Mouse (Mus musculus) hindbrain, embryonic 15.5 days (tissue): Measurements from ENCODE around the gene Simc1. TPM values are rescaled to one million over a fixed set of nuclear protein-coding genes. Genes with fewer than 3 reads are reported as not detected.

Experiments used
- ATAC-seq: fragments of 200-750 bp; cut with Nextera tagmentation; 2 replicates; pipeline ENCODE4 v1.8.0; 2017; ENCODE audit warnings: low read depth, moderate number of reproducible peaks, moderate TSS enrichment; ENCODE audit not compliant: low FRiP score
- H3K27ac ChIP-seq: fragments of 300-500 bp; sonication (generic); replicated peaks from 2 replicates; pipeline ENCODE4 v1.5.1; 2015; ENCODE audit warnings: mild to moderate bottlenecking, inconsistent platforms
- H3K27me3 ChIP-seq: fragments of 300-500 bp; sonication (generic); 2 replicates; pipeline ENCODE4 v1.6.1; 2015; ENCODE audit warnings: control low read depth, inconsistent platforms
- H3K36me3 ChIP-seq: fragments of 300-500 bp; sonication (generic); 2 replicates; pipeline ENCODE4 v1.6.1; 2015; ENCODE audit warnings: control low read depth, inconsistent platforms
- H3K4me1 ChIP-seq: fragments of 300-500 bp; sonication (generic); replicated peaks from 2 replicates; pipeline ENCODE4 v1.6.1; 2015; ENCODE audit warnings: control low read depth, inconsistent platforms
- H3K4me2 ChIP-seq: fragments of 300-500 bp; sonication (generic); 2 replicates; pipeline ENCODE4 v1.6.1; 2015; ENCODE audit warnings: moderate library complexity, mild to moderate bottlenecking, inconsistent platforms
- H3K4me3 ChIP-seq: fragments of 300-500 bp; sonication (generic); 2 replicates; pipeline ENCODE4 v1.5.1; 2015; ENCODE audit warnings: mild to moderate bottlenecking, inconsistent platforms
- H3K9ac ChIP-seq: fragments of 300-500 bp; sonication (generic); 2 replicates; pipeline ENCODE4 v1.6.1; 2015; ENCODE audit warnings: inconsistent platforms
- H3K9me3 ChIP-seq: fragments of 300-500 bp; sonication (generic); 2 replicates; pipeline ENCODE4 v1.6.1; 2016; ENCODE audit warnings: control low read depth, inconsistent platforms
- WGBS: fragments of 180-500 bp; shearing (Covaris S2); methylation state at CpG from one replicate; pipeline ENCODE4 v1.1.7; 2015; 5-methylcytosine and 5-hydroxymethylcytosine counted together
- polyA plus RNA-seq: library from polyadenylated mRNA; unstranded; fragments of >200 nt; fragmentation: Nextera tagmentation; extraction: Ambion mirVana; gene quantifications from 2 replicates; pipeline ENCODE4 v1.2.1, GENCODE M21; 2015

The Simc1 gene
- 22.4 and 24.2 TPM in 2 replicates for polyA plus RNA-seq

- peak; percentile 92 for ATAC-seq
- peak within 1 kb of the TSS; percentile 76 for H3K4me2 ChIP-seq
- WGBS, result under 1% methylated on average over 99 of the region's 105 CpGs
Observed at GRCm38 (mm10) chr13:54503604-54504521, at the start of gene Simc1. TSS of gene Simc1 (plus strand) at chr13:54503779.

GRCm38 (mm10) chr13:54457062-54457461 lies 46.5 kb upstream of the Simc1 start:
- Histone ChIP-seq H3K4me2 (no peak overlapping the region), H3K27me3 (no peaks in the 10 kb centered on the region), H3K4me1 (no peaks in the 10 kb centered on the region), H3K9me3 (no peaks in the 10 kb centered on the region), H3K36me3 (peaks cover 58% of the 10 kb centered on the region), H3K27ac (no peak overlapping the region), H3K9ac (no peak overlapping the region), H3K4me3 (no peak overlapping the region)
- WGBS, result 82% methylated on average over 2 of the region's 2 CpGs
- no peak for ATAC-seq

More at GRCm38 (mm10) chr13:54503604-54504521, at the start of gene Simc1:
- no peaks in the 10 kb centered on the region for H3K9me3 ChIP-seq
- H3K9ac ChIP-seq, result peak within 1 kb of the TSS; percentile 83
- H3K4me3 ChIP-seq, result peak within 1 kb of the TSS; percentile 68
- H3K4me1 ChIP-seq, result peaks cover 20% of the 10 kb centered on the region
- peak within 1 kb of the TSS; percentile 78 for H3K27ac ChIP-seq
- no peaks in the 10 kb centered on the region for H3K27me3 ChIP-seq
- H3K36me3 ChIP-seq, result no peaks in the 10 kb centered on the region

- no peak overlapping the region for H3K27ac ChIP-seq
- no peak for ATAC-seq
- 87% methylated on average over 4 of the region's 4 CpGs for WGBS
- no peak overlapping the region for H3K9ac ChIP-seq
- no peaks in the 10 kb centered on the region for H3K4me1 ChIP-seq
- H3K4me3 ChIP-seq, result no peak overlapping the region
- peaks cover 5% of the 10 kb centered on the region; the same call in 1 of the 2 replicates for H3K9me3 ChIP-seq
- H3K4me2 ChIP-seq, result no peak overlapping the region
- peaks cover 78% of the 10 kb centered on the region for H3K36me3 ChIP-seq
- H3K27me3 ChIP-seq, result no peaks in the 10 kb centered on the region
Observed at GRCm38 (mm10) chr13:54459282-54459681, 44.3 kb upstream of the Simc1 start.

GRCm38 (mm10) chr13:54468098-54469011 lies 35.2 kb upstream of the Simc1 start, which contains the start of gene Thoc3:
TSS of gene Thoc3 (minus strand) at chr13:54468849.
- H3K27me3 ChIP-seq, result no peaks in the 10 kb centered on the region
- H3K9me3 ChIP-seq, result peaks cover 6% of the 10 kb centered on the region; the same call in 1 of the 2 replicates
- peaks cover 15% of the 10 kb centered on the region for H3K4me1 ChIP-seq
- peak; percentile 97 for ATAC-seq
- H3K9ac ChIP-seq, result peak within 1 kb of the TSS; percentile 64
- H3K4me3 ChIP-seq, result peak within 1 kb of the TSS; percentile 86
- H3K4me2 ChIP-seq, result peak within 1 kb of the TSS; percentile 90
- WGBS, result under 1% methylated on average over 67 of the region's 67 CpGs
- peak within 1 kb of the TSS; percentile 69 for H3K27ac ChIP-seq
- peaks cover 41% of the 10 kb centered on the region for H3K36me3 ChIP-seq

GRCm38 (mm10) chr13:54469012-54469354 lies 34.6 kb upstream of the Simc1 start:
- Histone ChIP-seq H3K27me3 (no peaks in the 10 kb centered on the region), H3K36me3 (peaks cover 35% of the 10 kb centered on the region), H3K9ac (peak overlapping the region; percentile 64; the same call in 1 of the 2 replicates), H3K27ac (no peak overlapping the region), H3K4me2 (peak overlapping the region; percentile 90), H3K4me3 (peak overlapping the region; percentile 86), H3K9me3 (peaks cover 4% of the 10 kb centered on the region; the same call in 1 of the 2 replicates), H3K4me1 (peaks cover 15% of the 10 kb centered on the region)
- ATAC-seq, result peak; percentile 80
- WGBS, result 19% methylated on average over 4 of the region's 4 CpGs

GRCm38 (mm10) chr13:54471967-54472366 lies 31.6 kb upstream of the Simc1 start:
- ATAC-seq, result no peak
- H3K9ac ChIP-seq, result no peak overlapping the region
- H3K36me3 ChIP-seq, result peaks cover 5% of the 10 kb centered on the region; the same call in 1 of the 2 replicates
- H3K4me2 ChIP-seq, result no peak overlapping the region
- H3K4me1 ChIP-seq, result peaks cover 15% of the 10 kb centered on the region
- H3K27me3 ChIP-seq, result no peaks in the 10 kb centered on the region
- WGBS, result 89% methylated on average over 4 of the region's 4 CpGs
- no peak overlapping the region for H3K4me3 ChIP-seq
- H3K27ac ChIP-seq, result no peak overlapping the region
- no peaks in the 10 kb centered on the region for H3K9me3 ChIP-seq

- no peak overlapping the region for H3K27ac ChIP-seq
- no peak overlapping the region for H3K9ac ChIP-seq
- H3K4me2 ChIP-seq, result no peak overlapping the region
- WGBS, result 76% methylated on average over 2 of the region's 2 CpGs
- no peak for ATAC-seq
- H3K36me3 ChIP-seq, result no peaks in the 10 kb centered on the region
- no peaks in the 10 kb centered on the region for H3K27me3 ChIP-seq
- no peak overlapping the region for H3K4me3 ChIP-seq
- no peaks in the 10 kb centered on the region for H3K4me1 ChIP-seq
- H3K9me3 ChIP-seq, result no peaks in the 10 kb centered on the region
Observed at GRCm38 (mm10) chr13:54474996-54475395, 28.6 kb upstream of the Simc1 start.

- H3K4me3 ChIP-seq, result no peak overlapping the region
- no peak overlapping the region for H3K9ac ChIP-seq
- WGBS, result 84% methylated on average over 5 of the region's 5 CpGs
- no peaks in the 10 kb centered on the region for H3K36me3 ChIP-seq
- H3K27me3 ChIP-seq, result no peaks in the 10 kb centered on the region
- H3K9me3 ChIP-seq, result no peaks in the 10 kb centered on the region
- ATAC-seq, result no peak
- H3K27ac ChIP-seq, result no peak overlapping the region
- no peaks in the 10 kb centered on the region for H3K4me1 ChIP-seq
- H3K4me2 ChIP-seq, result no peak overlapping the region
Observed at GRCm38 (mm10) chr13:54475702-54476101, 27.9 kb upstream of the Simc1 start.

- 71% methylated on average over 3 of the region's 3 CpGs for WGBS
- Histone ChIP-seq H3K27me3 (no peaks in the 10 kb centered on the region), H3K4me3 (no peak overlapping the region), H3K36me3 (no peaks in the 10 kb centered on the region), H3K4me1 (no peaks in the 10 kb centered on the region), H3K9me3 (no peaks in the 10 kb centered on the region), H3K9ac (no peak overlapping the region), H3K27ac (no peak overlapping the region), H3K4me2 (no peak overlapping the region)
- ATAC-seq, result no peak
Observed at GRCm38 (mm10) chr13:54479286-54479685, 24.3 kb upstream of the Simc1 start.

- no peaks in the 10 kb centered on the region for H3K36me3 ChIP-seq
- ATAC-seq, result no peak
- no peak overlapping the region for H3K4me2 ChIP-seq
- no peak overlapping the region for H3K4me3 ChIP-seq
- no peak overlapping the region for H3K27ac ChIP-seq
- WGBS, result 85% methylated on average over 14 of the region's 14 CpGs
- H3K27me3 ChIP-seq, result no peaks in the 10 kb centered on the region
- no peaks in the 10 kb centered on the region for H3K9me3 ChIP-seq
- H3K9ac ChIP-seq, result no peak overlapping the region
- no peaks in the 10 kb centered on the region for H3K4me1 ChIP-seq
Observed at GRCm38 (mm10) chr13:54481498-54481897, 22.1 kb upstream of the Simc1 start.

- Histone ChIP-seq H3K4me1 (no peaks in the 10 kb centered on the region), H3K27me3 (no peaks in the 10 kb centered on the region), H3K9ac (no peak overlapping the region), H3K36me3 (no peaks in the 10 kb centered on the region), H3K27ac (no peak overlapping the region), H3K9me3 (no peaks in the 10 kb centered on the region), H3K4me2 (no peak overlapping the region), H3K4me3 (no peak overlapping the region)
- WGBS, result 79% methylated on average over 5 of the region's 5 CpGs
- ATAC-seq, result no peak
Observed at GRCm38 (mm10) chr13:54490411-54490810, 13.2 kb upstream of the Simc1 start.

GRCm38 (mm10) chr13:54491381-54491780 lies 12.2 kb upstream of the Simc1 start:
- H3K9ac ChIP-seq, result no peak overlapping the region
- 80% methylated on average over 6 of the region's 6 CpGs for WGBS
- H3K9me3 ChIP-seq, result no peaks in the 10 kb centered on the region
- H3K36me3 ChIP-seq, result no peaks in the 10 kb centered on the region
- H3K27me3 ChIP-seq, result no peaks in the 10 kb centered on the region
- H3K4me2 ChIP-seq, result no peak overlapping the region
- no peaks in the 10 kb centered on the region for H3K4me1 ChIP-seq
- H3K27ac ChIP-seq, result no peak overlapping the region
- ATAC-seq, result no peak
- no peak overlapping the region for H3K4me3 ChIP-seq
